Mouse (Mus musculus): ENCODE measurements at regions not wholly inside any gene's neighbourhood (a gene's known extent, or its start where the extent isn't known, plus 50 kb on each side); places are given as distances from the start of the nearest gene placed in this dataset.

DNA sequence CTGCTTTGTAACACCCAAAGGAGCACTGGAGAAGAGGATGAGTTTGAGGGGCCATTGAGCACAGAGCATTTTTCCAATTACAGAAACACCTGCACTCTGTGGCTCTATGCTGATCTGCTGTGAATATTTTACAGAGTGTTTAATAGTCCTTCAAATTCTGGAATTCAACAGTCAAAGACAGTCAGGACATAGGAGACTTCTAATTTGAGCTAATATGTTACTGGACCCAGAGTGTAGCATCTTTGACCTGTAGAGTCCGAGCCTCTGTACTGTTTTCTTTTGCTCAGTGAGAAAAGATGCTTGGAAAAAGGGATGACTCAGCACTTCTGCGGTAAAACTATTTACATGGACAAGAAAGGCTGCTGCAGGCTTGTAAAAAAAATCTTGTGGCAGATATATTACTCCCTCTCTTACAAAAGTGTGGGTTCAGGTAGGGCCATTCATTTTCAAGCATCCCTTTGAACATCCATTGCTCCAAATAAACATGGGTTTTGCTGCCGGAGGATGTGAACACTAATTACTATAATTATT lies 793.1 kb downstream of the Triml1 start:
- no peak for TF ChIP-seq POLR2A (IDR thresholded peaks at IDR 0.05; ENCODE audit: insufficient read depth, low read depth, low read length)
- no peak for TF ChIP-seq CTCF (IDR thresholded peaks at IDR 0.05; ENCODE audit: insufficient read depth, low read depth, low read length)

All from olfactory bulb, adult 2 months (tissue).